Mouse (Mus musculus) spleen, adult 2 months (tissue): ENCODE measurements around the gene Ccdc69. TPM values are rescaled to one million over a fixed set of nuclear protein-coding genes. Genes with fewer than 3 reads are reported as not detected.

ENCODE experiments used
- DNase-seq, 2 experiments: peaks; one replicate each; pipeline versions ENCODE4 v3.0.0 to v3.0.0-alpha.2; 2012 to 2021; ENCODE audit warnings: low spot score in 2 of 2, low read depth in 1 of 2
- H3K27ac ChIP-seq: fragments of 200-500 bp; 2 replicates; pipeline ENCODE4 v1.5.1; 2012; ENCODE audit warnings: low read length, inconsistent platforms; ENCODE audit not compliant: insufficient read depth
- H3K27me3 ChIP-seq: fragments of 200-500 bp; 2 replicates; pipeline ENCODE4 v1.6.1; 2012; ENCODE audit warnings: mild to moderate bottlenecking, moderate library complexity, low read length, inconsistent platforms; ENCODE audit not compliant: control insufficient read depth, insufficient read depth
- H3K36me3 ChIP-seq: fragments of 200-500 bp; 2 replicates; pipeline ENCODE4 v1.6.1; 2012; ENCODE audit warnings: mild to moderate bottlenecking, low read length, inconsistent platforms; ENCODE audit not compliant: control insufficient read depth, insufficient read depth
- H3K4me1 ChIP-seq: fragments of 200-500 bp; 2 replicates; pipeline ENCODE4 v1.6.1; 2011; ENCODE audit warnings: inconsistent platforms; ENCODE audit not compliant: control insufficient read depth, insufficient read depth, insufficient read length
- H3K4me3 ChIP-seq: fragments of 200-500 bp; 2 replicates; pipeline ENCODE4 v1.5.1; 2011; ENCODE audit warnings: mild to moderate bottlenecking, inconsistent platforms; ENCODE audit not compliant: insufficient read depth, insufficient read length; ENCODE audit errors: extremely low read depth
- CTCF ChIP-seq: fragments of 200-500 bp; IDR thresholded peaks from 2 replicates; pipeline ENCODE4 v1.5.1; 2011; ENCODE audit warnings: mild to moderate bottlenecking, inconsistent platforms; ENCODE audit not compliant: insufficient read depth, insufficient read length, insufficient replicate concordance; ENCODE audit errors: extremely low read depth
- POLR2A ChIP-seq: fragments of 200-500 bp; IDR thresholded peaks from 2 replicates; pipeline ENCODE4 v1.6.1; 2011; ENCODE audit warnings: low read depth, low read length, inconsistent platforms
- WGBS: fragments of 180-500 bp; shearing (Covaris S2); methylation state at CpG from one replicate; pipeline ENCODE4 v1.1.7; 2018; 5-methylcytosine and 5-hydroxymethylcytosine counted together
- polyA plus RNA-seq: library from polyadenylated mRNA; depleted of rRNA; stranded (reverse); fragments of >200 nt; gene quantifications from 2 replicates; pipeline ENCODE4 v1.2.3, GENCODE M21; 2012; rRNA removed

Ccdc69 gene
- polyA plus RNA-seq, 1 experiment, result 10.6 TPM

DNA sequence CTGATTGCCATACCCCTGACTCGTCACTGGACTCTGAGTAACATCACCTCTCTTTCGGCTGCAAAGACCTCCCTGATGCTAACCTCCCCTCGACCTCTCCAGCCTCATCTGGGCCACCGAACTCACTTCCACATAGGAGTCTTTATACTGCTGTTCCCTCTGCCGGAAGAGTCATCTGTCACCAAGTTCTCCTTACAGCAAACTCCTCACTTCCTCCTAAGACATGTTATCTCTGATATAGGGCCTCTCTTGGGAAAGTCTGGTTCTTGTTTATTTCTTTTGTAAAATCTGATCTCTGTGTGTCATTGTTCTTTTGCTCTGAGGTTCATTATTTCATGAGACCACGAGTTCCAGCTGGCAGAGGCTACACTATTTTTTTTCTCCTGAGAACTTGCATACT is 69.7 kb downstream of the Ccdc69 start:
- no peak overlapping the region for H3K27ac ChIP-seq
- no peaks in the 10 kb centered on the region for H3K27me3 ChIP-seq
- 58% methylated on average over 6 of the region's 6 CpGs for WGBS
- H3K4me3 ChIP-seq, result no peak overlapping the region
- peaks cover 60% of the 10 kb centered on the region for H3K36me3 ChIP-seq
- no peak for TF ChIP-seq CTCF
- TF ChIP-seq POLR2A, result no peak
- no peak for DNase-seq
- no peaks in the 10 kb centered on the region for H3K4me1 ChIP-seq

DNA sequence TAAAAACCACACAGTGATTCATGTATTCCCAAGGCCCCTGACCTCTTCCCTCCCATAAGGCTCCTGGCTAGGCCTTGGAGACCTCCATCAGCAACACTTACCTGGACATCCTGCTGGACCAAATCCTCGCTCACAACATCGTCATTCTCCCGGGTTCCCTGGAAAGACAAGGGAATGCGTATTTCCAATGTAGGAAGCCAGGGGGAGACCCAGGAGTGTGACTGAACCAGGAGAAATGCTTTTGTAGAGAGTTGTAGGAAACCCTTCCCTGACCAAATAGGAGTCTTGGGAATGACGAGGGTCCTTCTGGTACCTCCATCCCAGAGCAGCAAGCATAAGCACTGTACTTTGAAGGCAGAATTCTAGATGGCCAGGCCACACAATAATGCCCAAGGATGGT is 72.2 kb downstream of the Ccdc69 start:
- H3K36me3 ChIP-seq, result peaks cover 59% of the 10 kb centered on the region
- DNase-seq, result no peak
- H3K27ac ChIP-seq, result no peak overlapping the region
- H3K4me3 ChIP-seq, result no peak overlapping the region
- H3K4me1 ChIP-seq, result no peaks in the 10 kb centered on the region
- 92% methylated on average over 5 of the region's 5 CpGs for WGBS
- H3K27me3 ChIP-seq, result no peaks in the 10 kb centered on the region
- no peak for TF ChIP-seq CTCF
- no peak for TF ChIP-seq POLR2A

DNA sequence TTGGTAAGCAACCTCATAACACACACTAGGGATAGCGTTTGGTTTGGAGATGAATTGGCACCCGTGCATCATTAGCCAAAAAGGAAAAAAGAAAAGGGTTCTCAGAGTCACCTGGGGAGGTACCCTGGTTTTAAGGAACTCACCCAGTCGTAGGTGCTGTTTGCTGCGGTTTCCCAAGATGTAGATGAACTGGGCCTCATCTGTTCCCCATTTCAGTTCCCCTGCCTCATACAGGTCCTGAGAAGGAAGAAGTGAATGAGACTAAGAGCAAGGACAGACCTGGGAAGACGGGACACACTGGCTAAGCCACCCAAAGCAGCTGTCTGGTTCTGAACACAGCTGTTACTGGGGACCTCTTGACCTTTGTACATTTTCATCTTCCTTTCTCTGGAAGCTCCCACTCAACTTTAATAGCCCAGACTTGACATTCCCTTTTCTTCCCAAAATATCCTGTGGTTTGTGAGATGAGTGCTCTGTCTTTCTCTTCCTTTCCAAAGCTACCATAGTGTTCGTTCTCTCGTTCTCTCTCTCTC is 72.9 kb downstream of the Ccdc69 start:
- H3K4me1 ChIP-seq, result no peaks in the 10 kb centered on the region
- DNase-seq, result no peak
- no peak for TF ChIP-seq POLR2A
- TF ChIP-seq CTCF, result no peak
- peaks cover 54% of the 10 kb centered on the region for H3K36me3 ChIP-seq
- no peak overlapping the region for H3K27ac ChIP-seq
- WGBS, result 71% methylated on average over 7 of the region's 7 CpGs
- H3K27me3 ChIP-seq, result no peaks in the 10 kb centered on the region
- H3K4me3 ChIP-seq, result no peak overlapping the region

Other genes with a start within 250 kb of the Ccdc69 start
- 0.42 and 0.48 TPM in 2 replicates for gene Lyrm7, start 217.2 kb downstream of the Ccdc69 start, polyA plus RNA-seq
- 164 and 168 TPM in 2 replicates for gene Hint1, start 211.7 kb downstream of the Ccdc69 start, polyA plus RNA-seq
- 62.8 and 70.0 TPM in 2 replicates for gene Gpx3, start 175.7 kb downstream of the Ccdc69 start, polyA plus RNA-seq
- gene Tnip1, start 115.2 kb downstream of the Ccdc69 start, polyA plus RNA-seq, result 54.6 and 65.5 TPM in 2 replicates
- 104 and 116 TPM in 2 replicates for gene Anxa6, start 44.7 kb downstream of the Ccdc69 start, polyA plus RNA-seq
- gene Gm2a, start 20.0 kb upstream of the Ccdc69 start, polyA plus RNA-seq, result 98.3 and 128 TPM in 2 replicates
- 1.4 and 1.6 TPM in 2 replicates for gene Slc36a3, start 73.6 kb upstream of the Ccdc69 start, polyA plus RNA-seq
- gene Slc36a2, start 106.9 kb upstream of the Ccdc69 start, polyA plus RNA-seq, result 10.2 and 12.8 TPM in 2 replicates
- 25.7 and 26.0 TPM in 2 replicates for gene Slc36a1, start 126.2 kb upstream of the Ccdc69 start, polyA plus RNA-seq